Mouse (Mus musculus) spleen, adult 2 months (tissue): ENCODE measurements around the gene Foxr1.

ENCODE experiments used
- CTCF ChIP-seq: fragments of 200-500 bp; IDR thresholded peaks from 2 replicates; pipeline ENCODE4 v1.5.1; 2011; ENCODE audit warnings: mild to moderate bottlenecking, inconsistent platforms; ENCODE audit not compliant: insufficient read depth, insufficient read length, insufficient replicate concordance; ENCODE audit errors: extremely low read depth
- POLR2A ChIP-seq: fragments of 200-500 bp; IDR thresholded peaks from 2 replicates; pipeline ENCODE4 v1.6.1; 2011; ENCODE audit warnings: low read depth, low read length, inconsistent platforms

GRCm38 (mm10) chr9:44478229-44478921, 37.4 kb upstream of the Foxr1 start:
- no peak for TF ChIP-seq CTCF
- TF ChIP-seq POLR2A = no peak
